Mouse (Mus musculus): ENCODE results near the gene Rere. TPM values are rescaled to one million over a fixed set of nuclear protein-coding genes. Genes with fewer than 3 reads are reported as not detected.
"Not testable (repeated sequence)": the region's sequence is repeated elsewhere in the genome, so short reads cannot be mapped to it uniquely, and the experiment has no call there.

Rere gene
- total RNA-seq, 1 experiment from 2014 or later = 50.0 TPM

DNA sequence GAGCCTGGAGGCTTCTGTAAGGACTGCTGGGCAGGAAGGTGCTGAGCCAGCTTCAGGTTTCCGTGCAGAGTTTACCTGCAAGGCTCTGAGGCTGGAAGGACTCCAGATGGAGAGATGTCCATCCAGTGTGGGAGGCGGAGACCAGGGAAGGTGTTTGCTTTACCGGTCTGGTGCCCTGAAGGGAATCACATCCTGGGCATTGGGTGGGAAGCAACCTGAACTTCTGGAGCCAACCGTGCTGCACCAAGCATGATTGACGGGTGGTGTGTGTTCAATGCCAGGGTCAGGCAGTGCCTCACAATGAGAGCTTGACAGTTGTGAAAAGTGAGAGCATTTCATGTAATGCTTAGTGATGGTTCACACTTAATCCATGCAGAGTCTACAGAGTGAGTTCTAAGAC, 32.5 kb upstream of the Rere start:
- no peak for ATAC-seq (replicated peaks in 1 of 2; ENCODE audit: insufficient read depth in 1 of 2, low FRiP score in 2 of 2, low TSS enrichment in 1 of 2, low read depth in 1 of 2, poor library complexity in 2 of 2, severe bottlenecking in 2 of 2)

DNA sequence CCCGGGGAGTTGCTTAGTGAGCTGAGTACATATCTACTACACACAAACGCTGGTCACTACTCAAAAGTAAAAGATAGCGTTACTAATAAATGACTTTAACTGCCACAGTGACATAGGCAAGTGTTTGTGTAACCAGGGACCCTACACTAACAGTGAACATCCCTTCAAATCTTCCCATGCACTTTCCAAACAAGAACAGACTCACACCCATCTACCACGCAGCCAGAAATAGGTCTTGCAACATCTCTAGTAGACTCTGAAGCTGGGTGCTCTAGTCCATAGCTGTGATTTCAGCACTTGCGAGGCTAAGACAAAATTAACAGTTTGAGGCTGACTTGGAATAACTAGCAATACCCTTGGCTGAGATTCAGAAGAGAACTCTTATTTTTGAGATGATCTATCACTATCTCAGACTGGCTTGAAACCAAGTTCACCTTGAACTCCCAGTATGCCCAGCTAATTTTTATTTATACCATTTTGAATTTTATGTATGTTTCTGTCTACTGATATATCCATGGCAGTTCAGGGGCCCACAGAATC, 31.6 kb upstream of the Rere start:
- ATAC-seq (replicated peaks in 1 of 2; ENCODE audit: insufficient read depth in 1 of 2, low FRiP score in 2 of 2, low TSS enrichment in 1 of 2, low read depth in 1 of 2, poor library complexity in 2 of 2, severe bottlenecking in 2 of 2) = no peak

DNA sequence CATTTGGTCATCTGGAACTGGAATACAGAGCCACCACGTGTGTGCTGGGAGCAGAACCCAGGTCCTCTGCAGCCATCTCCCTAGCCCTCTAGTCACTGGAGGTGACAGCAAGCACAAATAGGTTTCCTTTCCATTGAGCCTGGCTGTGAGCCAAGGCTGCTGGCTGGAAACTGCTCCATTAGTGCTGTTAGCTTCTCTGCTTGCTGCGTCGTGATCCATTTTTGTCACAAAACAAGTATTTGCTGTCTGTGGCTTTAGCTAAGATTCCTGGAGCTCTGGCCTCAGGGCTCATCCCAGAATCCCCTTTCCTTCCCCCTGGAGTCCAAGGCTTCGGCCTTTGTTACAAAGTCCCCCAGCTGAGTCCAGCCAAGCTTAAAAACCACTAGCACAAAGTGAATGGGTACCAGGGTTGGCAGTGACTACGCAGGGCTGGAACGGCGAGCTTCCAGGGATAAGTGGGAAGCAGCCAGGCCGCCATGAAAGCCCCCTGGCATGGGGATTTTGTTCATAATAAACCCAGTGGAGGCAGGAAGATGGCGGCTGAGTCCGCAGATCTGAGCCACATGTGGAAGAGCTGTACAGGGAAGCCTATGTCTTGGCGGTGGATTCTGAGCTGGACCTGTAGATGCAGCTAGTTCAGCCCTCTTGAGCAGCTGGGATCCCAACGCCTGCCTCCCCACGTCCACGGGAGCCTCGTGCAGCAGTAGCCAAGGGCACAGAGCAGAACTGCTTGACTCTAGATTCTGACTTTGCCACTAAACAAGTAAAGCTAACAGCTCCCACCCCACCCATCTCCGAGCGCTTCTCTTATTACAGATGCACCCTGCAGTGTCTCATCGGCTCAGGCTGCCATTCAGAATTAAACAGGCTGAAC, 30.7 kb upstream of the Rere start:
- no peak for ATAC-seq (replicated peaks in 1 of 2; ENCODE audit: insufficient read depth in 1 of 2, low FRiP score in 2 of 2, low TSS enrichment in 1 of 2, low read depth in 1 of 2, poor library complexity in 2 of 2, severe bottlenecking in 2 of 2)

DNA sequence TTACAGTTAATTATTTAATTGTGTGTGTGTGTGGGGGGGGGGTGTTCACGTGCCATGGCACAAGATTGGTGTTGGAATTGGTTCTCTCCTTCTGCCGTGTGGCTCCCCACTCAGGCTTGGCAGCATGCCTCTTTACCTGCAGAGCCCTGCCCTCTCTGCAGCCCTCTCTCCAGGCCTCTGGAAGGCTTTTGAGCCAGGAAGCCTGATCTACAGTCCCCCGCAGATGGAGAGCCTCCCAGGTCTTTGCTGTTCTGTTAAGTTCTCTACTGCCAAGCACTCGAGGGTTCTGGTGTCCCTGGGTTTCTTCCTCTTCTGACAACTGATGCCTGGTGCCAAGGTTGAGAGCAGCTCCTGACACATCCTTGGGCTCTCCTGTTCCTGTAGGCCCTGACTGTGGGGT, 27.0 kb upstream of the Rere start:
- no peak for ATAC-seq (replicated peaks in 1 of 2; ENCODE audit: insufficient read depth in 1 of 2, low FRiP score in 2 of 2, low TSS enrichment in 1 of 2, low read depth in 1 of 2, poor library complexity in 2 of 2, severe bottlenecking in 2 of 2)

- no peak for ATAC-seq (replicated peaks in 1 of 2; ENCODE audit: insufficient read depth in 1 of 2, low FRiP score in 2 of 2, low TSS enrichment in 1 of 2, low read depth in 1 of 2, poor library complexity in 2 of 2, severe bottlenecking in 2 of 2)
Measured at GRCm38 (mm10) chr4:150255181-150255580, 26.3 kb upstream of the Rere start.

DNA sequence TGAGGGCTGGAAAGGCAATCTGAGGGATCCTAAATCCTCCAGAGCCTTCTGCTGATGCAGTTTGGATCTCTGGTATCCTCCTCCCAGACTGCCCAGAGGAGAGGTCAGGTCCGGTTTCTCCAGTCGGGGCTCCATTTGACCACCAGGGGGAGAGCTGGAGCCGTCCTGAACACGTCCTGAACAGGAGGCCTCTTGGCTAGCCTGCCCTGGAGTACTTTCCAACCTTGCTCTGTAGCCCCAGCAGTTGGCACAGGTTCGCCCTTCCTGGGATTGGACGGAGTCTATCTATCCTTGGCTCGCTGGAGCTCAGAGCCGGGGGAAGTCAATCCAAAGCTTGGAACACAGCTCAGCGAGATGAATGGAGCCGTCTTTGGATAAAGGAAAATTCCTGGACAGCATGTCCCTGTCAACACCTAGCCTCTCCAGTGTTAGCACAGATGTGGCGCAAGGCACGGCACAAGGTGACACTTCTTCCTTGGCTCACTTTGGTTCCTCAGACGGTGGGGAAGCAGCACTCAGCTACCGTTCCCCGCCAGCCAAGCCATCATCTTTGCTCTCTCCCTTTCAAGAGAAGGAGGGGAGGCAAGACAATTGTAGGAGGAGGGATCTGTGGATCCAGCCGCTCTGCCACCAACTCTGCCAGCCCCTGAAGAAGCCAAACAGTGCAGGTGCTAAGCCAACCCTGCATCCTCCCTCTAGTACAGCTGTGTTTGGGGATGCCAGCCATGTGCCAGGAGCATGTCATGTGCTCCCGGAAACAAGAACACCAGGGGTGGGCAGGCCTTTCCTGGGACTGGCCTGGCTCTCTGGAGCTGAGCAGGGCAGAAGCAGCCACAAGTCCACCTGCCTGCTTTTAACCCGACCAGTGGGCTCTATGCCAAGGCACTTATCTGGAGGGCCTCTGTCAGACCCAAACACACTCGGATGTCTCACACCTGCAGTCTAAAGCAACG, 23.9 kb upstream of the Rere start:
- peak; percentile 83 to 88 for ATAC-seq (replicated peaks in 1 of 2; ENCODE audit: insufficient read depth in 1 of 2, low FRiP score in 2 of 2, low TSS enrichment in 1 of 2, low read depth in 1 of 2, poor library complexity in 2 of 2, severe bottlenecking in 2 of 2)

- no peak for ATAC-seq (replicated peaks in 1 of 2; ENCODE audit: insufficient read depth in 1 of 2, low FRiP score in 2 of 2, low TSS enrichment in 1 of 2, low read depth in 1 of 2, poor library complexity in 2 of 2, severe bottlenecking in 2 of 2)
Measured at GRCm38 (mm10) chr4:150258388-150258787, 23.1 kb upstream of the Rere start.

DNA sequence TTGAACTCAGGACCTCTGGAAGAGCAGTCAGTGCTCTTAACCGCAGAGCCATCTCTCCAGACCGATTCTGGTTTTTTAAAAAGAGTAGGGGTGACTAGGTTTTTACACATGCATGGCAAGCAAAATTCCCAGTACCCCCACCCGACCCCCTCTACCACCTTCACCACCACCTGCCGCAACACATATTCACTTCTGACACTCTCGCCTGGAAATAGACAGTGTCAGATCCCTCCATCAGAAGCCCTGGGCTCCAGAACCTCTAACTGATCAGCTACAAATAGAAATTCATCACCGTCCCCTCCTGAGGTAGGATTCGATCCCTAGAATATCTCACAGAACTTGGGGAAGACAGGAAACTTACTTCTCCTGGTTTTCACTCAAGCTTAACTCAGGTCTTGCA, 21.9 kb upstream of the Rere start:
- ATAC-seq (replicated peaks in 1 of 2; ENCODE audit: insufficient read depth in 1 of 2, low FRiP score in 2 of 2, low TSS enrichment in 1 of 2, low read depth in 1 of 2, poor library complexity in 2 of 2, severe bottlenecking in 2 of 2) = no peak

GRCm38 (mm10) chr4:150260111-150260510, 21.3 kb upstream of the Rere start:
- ATAC-seq (replicated peaks in 1 of 2; ENCODE audit: insufficient read depth in 1 of 2, low FRiP score in 2 of 2, low TSS enrichment in 1 of 2, low read depth in 1 of 2, poor library complexity in 2 of 2, severe bottlenecking in 2 of 2) = no peak

GRCm38 (mm10) chr4:150260745-150261144, 20.7 kb upstream of the Rere start:
- no peak for ATAC-seq (replicated peaks in 1 of 2; ENCODE audit: insufficient read depth in 1 of 2, low FRiP score in 2 of 2, low TSS enrichment in 1 of 2, low read depth in 1 of 2, poor library complexity in 2 of 2, severe bottlenecking in 2 of 2)

DNA sequence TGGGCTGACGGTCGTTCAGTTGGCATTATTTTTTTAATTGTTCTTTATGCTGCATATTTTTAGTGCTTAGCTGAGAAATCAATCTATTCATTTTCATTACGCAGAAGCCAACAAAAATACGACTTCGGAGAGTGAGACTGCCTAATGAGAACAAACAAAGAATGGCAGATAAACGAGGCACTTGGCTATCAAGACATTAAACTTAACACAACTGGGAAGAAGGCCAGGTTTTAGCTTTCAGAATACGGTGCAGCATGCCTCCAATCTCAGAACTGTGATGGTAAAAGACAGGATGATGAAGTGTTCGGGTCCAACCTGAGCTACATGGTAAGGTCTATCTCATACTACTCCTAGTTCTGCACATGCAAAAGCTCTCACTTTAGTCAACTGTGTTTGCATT, 19.1 kb upstream of the Rere start:
- no peak for ATAC-seq (replicated peaks in 1 of 2; ENCODE audit: insufficient read depth in 1 of 2, low FRiP score in 2 of 2, low TSS enrichment in 1 of 2, low read depth in 1 of 2, poor library complexity in 2 of 2, severe bottlenecking in 2 of 2)

DNA sequence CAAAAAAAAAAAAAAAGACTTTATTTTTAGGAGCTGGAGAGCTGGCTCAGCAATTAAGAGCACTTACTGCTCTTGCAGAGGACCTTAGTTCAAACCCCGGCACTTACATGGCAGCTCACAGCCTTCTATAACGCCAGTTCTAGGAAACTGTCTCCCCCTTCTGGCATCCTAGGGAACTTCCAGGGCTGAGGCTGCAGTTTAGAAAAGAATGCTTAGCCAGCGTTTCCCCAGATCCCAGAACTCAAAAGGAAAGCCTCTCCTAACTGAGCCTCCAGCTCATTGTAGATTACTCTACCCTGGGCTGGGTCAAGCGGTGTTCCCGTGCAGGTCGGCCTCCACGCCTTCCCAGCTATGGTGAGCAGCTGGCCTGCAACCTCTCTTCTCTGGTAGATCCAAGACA, 16.5 kb upstream of the Rere start:
- ATAC-seq (replicated peaks in 1 of 2; ENCODE audit: insufficient read depth in 1 of 2, low FRiP score in 2 of 2, low TSS enrichment in 1 of 2, low read depth in 1 of 2, poor library complexity in 2 of 2, severe bottlenecking in 2 of 2) = no peak

- ATAC-seq (replicated peaks in 1 of 2; ENCODE audit: insufficient read depth in 1 of 2, low FRiP score in 2 of 2, low TSS enrichment in 1 of 2, low read depth in 1 of 2, poor library complexity in 2 of 2, severe bottlenecking in 2 of 2) = no peak
Measured at GRCm38 (mm10) chr4:150265471-150265870, 16.0 kb upstream of the Rere start.

- no peak for ATAC-seq (replicated peaks in 1 of 2; ENCODE audit: insufficient read depth in 1 of 2, low FRiP score in 2 of 2, low TSS enrichment in 1 of 2, low read depth in 1 of 2, poor library complexity in 2 of 2, severe bottlenecking in 2 of 2)
Measured at GRCm38 (mm10) chr4:150266655-150267223, 14.7 kb upstream of the Rere start.

- ATAC-seq (replicated peaks in 1 of 2; ENCODE audit: insufficient read depth in 1 of 2, low FRiP score in 2 of 2, low TSS enrichment in 1 of 2, low read depth in 1 of 2, poor library complexity in 2 of 2, severe bottlenecking in 2 of 2) = peak in 1 of 2 experiments; percentile 38; a peak in 3 of 4 replicates
Measured at GRCm38 (mm10) chr4:150268674-150269653, 12.5 kb upstream of the Rere start.

- peak; percentile 80 to 81 for ATAC-seq (replicated peaks in 1 of 2; ENCODE audit: insufficient read depth in 1 of 2, low FRiP score in 2 of 2, low TSS enrichment in 1 of 2, low read depth in 1 of 2, poor library complexity in 2 of 2, severe bottlenecking in 2 of 2)
Measured at GRCm38 (mm10) chr4:150269679-150270078, 11.8 kb upstream of the Rere start.

GRCm38 (mm10) chr4:150270718-150271117, 10.7 kb upstream of the Rere start:
- not testable (repeated sequence) for ATAC-seq (replicated peaks in 1 of 2; ENCODE audit: insufficient read depth in 1 of 2, low FRiP score in 2 of 2, low TSS enrichment in 1 of 2, low read depth in 1 of 2, poor library complexity in 2 of 2, severe bottlenecking in 2 of 2)

All from hematopoietic stem cell, adult 5-6 weeks (primary cell).